Mouse (Mus musculus): ENCODE results near the gene Fmo6. TPM values are rescaled to one million over a fixed set of nuclear protein-coding genes. Genes with fewer than 3 reads are reported as not detected.

Fmo6 gene
- polyA plus RNA-seq, 1 experiment from 2014 or later, result not detected

- ATAC-seq (replicated peaks; ENCODE audit: low FRiP score) (no peak), DNase-seq (ENCODE audit: low spot score) (no peak)
- H3K9me3 ChIP-seq (ENCODE audit: control insufficient read depth, low read length), result no peaks in the 10 kb centered on the region
- H3K4me1 ChIP-seq (replicated peaks; ENCODE audit: control insufficient read depth, insufficient read depth, low read length), result no peaks in the 10 kb centered on the region
- H3K27ac ChIP-seq (ENCODE audit: low read depth, low read length), result no peak overlapping the region
- H3K36me3 ChIP-seq (ENCODE audit: control insufficient read depth, insufficient read depth, low read length), result no peaks in the 10 kb centered on the region
- H3K4me3 ChIP-seq (ENCODE audit: low read depth, low read length), result no peak overlapping the region
- H3K4me2 ChIP-seq, result no peak overlapping the region
- H3K27me3 ChIP-seq (replicated peaks; ENCODE audit: control insufficient read depth, insufficient read depth, low read length), result no peaks in the 10 kb centered on the region
- WGBS, result 64% methylated on average over 2 of the region's 2 CpGs
- no peak overlapping the region for H3K9ac ChIP-seq (ENCODE audit: low read depth, low read length)
These were observed 6.7 kb downstream of the Fmo6 start for GRCm38 (mm10) chr1:162930631-162931030.

GRCm38 (mm10) chr1:162929146-162929545 is 8.2 kb downstream of the Fmo6 start:
- Histone ChIP-seq H3K27ac (ENCODE audit: low read depth, low read length) (no peak overlapping the region), H3K27me3 (replicated peaks; ENCODE audit: control insufficient read depth, insufficient read depth, low read length) (no peaks in the 10 kb centered on the region), H3K4me2 (no peak overlapping the region), H3K36me3 (ENCODE audit: control insufficient read depth, insufficient read depth, low read length) (no peaks in the 10 kb centered on the region), H3K4me3 (ENCODE audit: low read depth, low read length) (no peak overlapping the region), H3K9me3 (ENCODE audit: control insufficient read depth, low read length) (no peaks in the 10 kb centered on the region), H3K4me1 (replicated peaks; ENCODE audit: control insufficient read depth, insufficient read depth, low read length) (no peaks in the 10 kb centered on the region), H3K9ac (ENCODE audit: low read depth, low read length) (no peak overlapping the region)
- no peak for ATAC-seq (replicated peaks; ENCODE audit: low FRiP score)
- WGBS, result 78% methylated on average over 3 of the region's 3 CpGs
- DNase-seq (ENCODE audit: low spot score), result no peak

- WGBS, result 58% methylated on average over 1 of the region's 1 CpGs
- no peak overlapping the region for H3K27ac ChIP-seq (ENCODE audit: low read depth, low read length)
These were observed 12.2 kb downstream of the Fmo6 start for GRCm38 (mm10) chr1:162925121-162925520.

GRCm38 (mm10) chr1:162916661-162917060 is 20.7 kb downstream of the Fmo6 start:
- ATAC-seq (replicated peaks; ENCODE audit: low FRiP score), result no peak
- H3K27ac ChIP-seq (ENCODE audit: low read depth, low read length), result no peak overlapping the region
- no peak overlapping the region for H3K4me3 ChIP-seq (ENCODE audit: low read depth, low read length)
- no peaks in the 10 kb centered on the region for H3K9me3 ChIP-seq (ENCODE audit: control insufficient read depth, low read length)
- H3K4me2 ChIP-seq, result no peak overlapping the region
- H3K9ac ChIP-seq (ENCODE audit: low read depth, low read length), result no peak overlapping the region
- no peaks in the 10 kb centered on the region for H3K4me1 ChIP-seq (replicated peaks; ENCODE audit: control insufficient read depth, insufficient read depth, low read length)
- H3K36me3 ChIP-seq (ENCODE audit: control insufficient read depth, insufficient read depth, low read length), result no peaks in the 10 kb centered on the region
- no peaks in the 10 kb centered on the region for H3K27me3 ChIP-seq (replicated peaks; ENCODE audit: control insufficient read depth, insufficient read depth, low read length)
- DNase-seq (ENCODE audit: low spot score), result no peak
- WGBS, result 71% methylated on average over 8 of the region's 8 CpGs

More at GRCm38 (mm10) chr1:162925121-162925520, 12.2 kb downstream of the Fmo6 start:
- H3K4me1 ChIP-seq (replicated peaks; ENCODE audit: control insufficient read depth, insufficient read depth, low read length), result no peaks in the 10 kb centered on the region
- DNase-seq (ENCODE audit: low spot score) (no peak), ATAC-seq (replicated peaks; ENCODE audit: low FRiP score) (no peak)
- no peaks in the 10 kb centered on the region for H3K27me3 ChIP-seq (replicated peaks; ENCODE audit: control insufficient read depth, insufficient read depth, low read length)
- no peaks in the 10 kb centered on the region for H3K9me3 ChIP-seq (ENCODE audit: control insufficient read depth, low read length)
- no peak overlapping the region for H3K4me2 ChIP-seq
- no peaks in the 10 kb centered on the region for H3K36me3 ChIP-seq (ENCODE audit: control insufficient read depth, insufficient read depth, low read length)
- no peak overlapping the region for H3K9ac ChIP-seq (ENCODE audit: low read depth, low read length)
- H3K4me3 ChIP-seq (ENCODE audit: low read depth, low read length), result no peak overlapping the region

GRCm38 (mm10) chr1:162914932-162915556 is 22.3 kb downstream of the Fmo6 start:
- DNase-seq (ENCODE audit: low spot score), result no peak

GRCm38 (mm10) chr1:162912085-162912484 is 25.2 kb downstream of the Fmo6 start:
- no peak overlapping the region for H3K27ac ChIP-seq (ENCODE audit: low read depth, low read length)
- ATAC-seq (replicated peaks; ENCODE audit: low FRiP score), result no peak

More at GRCm38 (mm10) chr1:162914932-162915556, 22.3 kb downstream of the Fmo6 start:
- Histone ChIP-seq H3K4me1 (replicated peaks; ENCODE audit: control insufficient read depth, insufficient read depth, low read length) (no peaks in the 10 kb centered on the region), H3K27me3 (replicated peaks; ENCODE audit: control insufficient read depth, insufficient read depth, low read length) (no peaks in the 10 kb centered on the region), H3K27ac (ENCODE audit: low read depth, low read length) (no peak overlapping the region), H3K4me3 (ENCODE audit: low read depth, low read length) (no peak overlapping the region), H3K9me3 (ENCODE audit: control insufficient read depth, low read length) (no peaks in the 10 kb centered on the region), H3K36me3 (ENCODE audit: control insufficient read depth, insufficient read depth, low read length) (no peaks in the 10 kb centered on the region), H3K4me2 (no peak overlapping the region), H3K9ac (ENCODE audit: low read depth, low read length) (no peak overlapping the region)
- no peak for ATAC-seq (replicated peaks; ENCODE audit: low FRiP score)
- 80% methylated on average over 4 of the region's 4 CpGs for WGBS

GRCm38 (mm10) chr1:162901879-162902278 is 35.4 kb downstream of the Fmo6 start:
- no peak overlapping the region for H3K9ac ChIP-seq (ENCODE audit: low read depth, low read length)
- H3K9me3 ChIP-seq (ENCODE audit: control insufficient read depth, low read length), result no peaks in the 10 kb centered on the region
- DNase-seq (ENCODE audit: low spot score), result no peak

More at GRCm38 (mm10) chr1:162912085-162912484, 25.2 kb downstream of the Fmo6 start:
- H3K9me3 ChIP-seq (ENCODE audit: control insufficient read depth, low read length), result no peaks in the 10 kb centered on the region
- no peaks in the 10 kb centered on the region for H3K27me3 ChIP-seq (replicated peaks; ENCODE audit: control insufficient read depth, insufficient read depth, low read length)
- H3K9ac ChIP-seq (ENCODE audit: low read depth, low read length), result no peak overlapping the region
- H3K4me3 ChIP-seq (ENCODE audit: low read depth, low read length), result no peak overlapping the region
- H3K4me2 ChIP-seq, result no peak overlapping the region
- no peak for DNase-seq (ENCODE audit: low spot score)
- H3K4me1 ChIP-seq (replicated peaks; ENCODE audit: control insufficient read depth, insufficient read depth, low read length), result no peaks in the 10 kb centered on the region
- H3K36me3 ChIP-seq (ENCODE audit: control insufficient read depth, insufficient read depth, low read length), result no peaks in the 10 kb centered on the region

GRCm38 (mm10) chr1:162897838-162898811 is 39.2 kb downstream of the Fmo6 start, which contains the start of gene Fmo2:
TSS of gene Fmo2 (minus strand) at chr1:162898726.
- H3K4me2 ChIP-seq, result no peak within 1 kb of the TSS
- no peak for DNase-seq (ENCODE audit: low spot score)
- 69% methylated on average over 14 of the region's 14 CpGs for WGBS
- H3K4me3 ChIP-seq (ENCODE audit: low read depth, low read length), result no peak within 1 kb of the TSS
- ATAC-seq (replicated peaks; ENCODE audit: low FRiP score), result no peak
- H3K27me3 ChIP-seq (replicated peaks; ENCODE audit: control insufficient read depth, insufficient read depth, low read length), result no peaks in the 10 kb centered on the region
- H3K27ac ChIP-seq (ENCODE audit: low read depth, low read length), result no peak within 1 kb of the TSS
- no peaks in the 10 kb centered on the region for H3K4me1 ChIP-seq (replicated peaks; ENCODE audit: control insufficient read depth, insufficient read depth, low read length)
- no peaks in the 10 kb centered on the region for H3K9me3 ChIP-seq (ENCODE audit: control insufficient read depth, low read length)
- H3K9ac ChIP-seq (ENCODE audit: low read depth, low read length), result no peak within 1 kb of the TSS
- H3K36me3 ChIP-seq (ENCODE audit: control insufficient read depth, insufficient read depth, low read length), result no peaks in the 10 kb centered on the region

More at GRCm38 (mm10) chr1:162901879-162902278, 35.4 kb downstream of the Fmo6 start:
- Histone ChIP-seq H3K4me3 (ENCODE audit: low read depth, low read length) (no peak overlapping the region), H3K4me1 (replicated peaks; ENCODE audit: control insufficient read depth, insufficient read depth, low read length) (no peaks in the 10 kb centered on the region), H3K27ac (ENCODE audit: low read depth, low read length) (no peak overlapping the region), H3K4me2 (no peak overlapping the region), H3K36me3 (ENCODE audit: control insufficient read depth, insufficient read depth, low read length) (no peaks in the 10 kb centered on the region), H3K27me3 (replicated peaks; ENCODE audit: control insufficient read depth, insufficient read depth, low read length) (no peaks in the 10 kb centered on the region)
- 80% methylated on average over 4 of the region's 4 CpGs for WGBS
- no peak for ATAC-seq (replicated peaks; ENCODE audit: low FRiP score)
